Mouse (Mus musculus): Measurements from ENCODE around the gene Snap29. TPM values are rescaled to one million over a fixed set of nuclear protein-coding genes. Genes with fewer than 3 reads are reported as not detected.

Snap29 gene
- total and polyA plus RNA-seq, 3 experiments, result 6.5 to 45.7 (median 30.8) TPM

- Histone ChIP-seq H3K36me3 (replicated peaks) (peaks cover 66% of the 10 kb centered on the region), H3K4me3 (ENCODE audit: low read depth, low read length) (no peak overlapping the region), H3K27me3 (ENCODE audit: insufficient read depth, low read length) (no peaks in the 10 kb centered on the region), H3K4me1 (ENCODE audit: insufficient read depth, low read depth, low read length) (peaks cover 16% of the 10 kb centered on the region), H3K9me3 (replicated peaks) (no peaks in the 10 kb centered on the region)
- no peak for TF ChIP-seq POLR2AphosphoS5 (IDR thresholded peaks at IDR 0.05; ENCODE audit: insufficient replicate concordance, low read depth, low read length)
- no peak for TF ChIP-seq CTCF (IDR thresholded peaks at IDR 0.05; ENCODE audit: low read depth, low read length)
- no peak for TF ChIP-seq GATA2 (IDR thresholded peaks at IDR 0.05; ENCODE audit: borderline replicate concordance, low read depth, low read length)
- TF ChIP-seq TAL1 (conservative IDR thresholded peaks at IDR 0.05; ENCODE audit: low read depth, low read length), result no peak
- TF ChIP-seq GATA1 (IDR thresholded peaks at IDR 0.05; ENCODE audit: borderline replicate concordance, low read length), result no peak
- ATAC-seq (ENCODE audit: extremely low read depth, insufficient number of reproducible peaks, low FRiP score, poor library complexity, severe bottlenecking) (no peak), DNase-seq (ENCODE audit: low spot score) (no peak)
These were observed 57.4 kb downstream of the Snap29 start for GRCm38 (mm10) chr16:17463184-17463583.

GRCm38 (mm10) chr16:17466875-17467663 is 61.3 kb downstream of the Snap29 start:
- H3K27me3 ChIP-seq (ENCODE audit: insufficient read depth, low read length), result no peaks in the 10 kb centered on the region
- peaks cover 69% of the 10 kb centered on the region for H3K36me3 ChIP-seq (replicated peaks)
- no peak overlapping the region for H3K4me3 ChIP-seq (ENCODE audit: low read depth, low read length)
- H3K9me3 ChIP-seq (replicated peaks), result no peaks in the 10 kb centered on the region
- TF ChIP-seq GATA1 (IDR thresholded peaks at IDR 0.05; ENCODE audit: borderline replicate concordance, low read length), result no peak
- TF ChIP-seq CTCF (IDR thresholded peaks at IDR 0.05; ENCODE audit: low read depth, low read length), result no peak
- no peak for TF ChIP-seq GATA2 (IDR thresholded peaks at IDR 0.05; ENCODE audit: borderline replicate concordance, low read depth, low read length)
- no peak for TF ChIP-seq POLR2AphosphoS5 (IDR thresholded peaks at IDR 0.05; ENCODE audit: insufficient replicate concordance, low read depth, low read length)
- no peak for TF ChIP-seq TAL1 (conservative IDR thresholded peaks at IDR 0.05; ENCODE audit: low read depth, low read length)
- ATAC-seq (ENCODE audit: extremely low read depth, insufficient number of reproducible peaks, low FRiP score, poor library complexity, severe bottlenecking) (no peak), DNase-seq (ENCODE audit: low spot score) (no peak)
- peaks cover 3% of the 10 kb centered on the region; the same call in 1 of the 2 replicates for H3K4me1 ChIP-seq (ENCODE audit: insufficient read depth, low read depth, low read length)

GRCm38 (mm10) chr16:17472498-17472897 is 66.7 kb downstream of the Snap29 start:
- ATAC-seq (ENCODE audit: extremely low read depth, insufficient number of reproducible peaks, low FRiP score, poor library complexity, severe bottlenecking), result no peak
- Histone ChIP-seq H3K4me1 (ENCODE audit: insufficient read depth, low read depth, low read length) (peaks cover under 1% of the 10 kb centered on the region; the same call in 1 of the 2 replicates), H3K27me3 (ENCODE audit: insufficient read depth, low read length) (no peaks in the 10 kb centered on the region), H3K4me3 (ENCODE audit: low read depth, low read length) (no peak overlapping the region), H3K9me3 (replicated peaks) (no peaks in the 10 kb centered on the region), H3K36me3 (replicated peaks) (peaks cover 80% of the 10 kb centered on the region)
- no peak for DNase-seq (ENCODE audit: low spot score)
- TF ChIP-seq GATA1 (IDR thresholded peaks at IDR 0.05; ENCODE audit: borderline replicate concordance, low read length) (no peak), GATA2 (IDR thresholded peaks at IDR 0.05; ENCODE audit: borderline replicate concordance, low read depth, low read length) (no peak), CTCF (IDR thresholded peaks at IDR 0.05; ENCODE audit: low read depth, low read length) (no peak), TAL1 (conservative IDR thresholded peaks at IDR 0.05; ENCODE audit: low read depth, low read length) (no peak), POLR2AphosphoS5 (IDR thresholded peaks at IDR 0.05; ENCODE audit: insufficient replicate concordance, low read depth, low read length) (no peak)

- Histone ChIP-seq H3K4me3 (ENCODE audit: low read depth, low read length) (no peak overlapping the region), H3K27me3 (ENCODE audit: insufficient read depth, low read length) (no peaks in the 10 kb centered on the region), H3K36me3 (replicated peaks) (peaks cover 78% of the 10 kb centered on the region), H3K4me1 (ENCODE audit: insufficient read depth, low read depth, low read length) (peaks cover 14% of the 10 kb centered on the region), H3K9me3 (replicated peaks) (no peaks in the 10 kb centered on the region)
- no peak for DNase-seq (ENCODE audit: low spot score)
- TF ChIP-seq CTCF (IDR thresholded peaks at IDR 0.05; ENCODE audit: low read depth, low read length) (peak; percentile 82), TAL1 (conservative IDR thresholded peaks at IDR 0.05; ENCODE audit: low read depth, low read length) (no peak)
- ATAC-seq (ENCODE audit: extremely low read depth, insufficient number of reproducible peaks, low FRiP score, poor library complexity, severe bottlenecking), result no peak
These were observed 68.3 kb downstream of the Snap29 start for GRCm38 (mm10) chr16:17474091-17474490.

GRCm38 (mm10) chr16:17474761-17475160 is 69.0 kb downstream of the Snap29 start:
- TF ChIP-seq GATA2 (IDR thresholded peaks at IDR 0.05; ENCODE audit: borderline replicate concordance, low read depth, low read length) (no peak), GATA1 (IDR thresholded peaks at IDR 0.05; ENCODE audit: borderline replicate concordance, low read length) (no peak), TAL1 (conservative IDR thresholded peaks at IDR 0.05; ENCODE audit: low read depth, low read length) (no peak), CTCF (IDR thresholded peaks at IDR 0.05; ENCODE audit: low read depth, low read length) (no peak), POLR2AphosphoS5 (IDR thresholded peaks at IDR 0.05; ENCODE audit: insufficient replicate concordance, low read depth, low read length) (no peak)
- no peaks in the 10 kb centered on the region for H3K9me3 ChIP-seq (replicated peaks)
- peaks cover 75% of the 10 kb centered on the region for H3K36me3 ChIP-seq (replicated peaks)
- ATAC-seq (ENCODE audit: extremely low read depth, insufficient number of reproducible peaks, low FRiP score, poor library complexity, severe bottlenecking), result no peak
- no peaks in the 10 kb centered on the region for H3K27me3 ChIP-seq (ENCODE audit: insufficient read depth, low read length)
- H3K4me3 ChIP-seq (ENCODE audit: low read depth, low read length), result no peak overlapping the region
- no peak for DNase-seq (ENCODE audit: low spot score)
- H3K4me1 ChIP-seq (ENCODE audit: insufficient read depth, low read depth, low read length), result peaks cover 17% of the 10 kb centered on the region

- peaks cover 74% of the 10 kb centered on the region for H3K36me3 ChIP-seq (replicated peaks)
- no peaks in the 10 kb centered on the region for H3K9me3 ChIP-seq (replicated peaks)
- DNase-seq (ENCODE audit: low spot score) (no peak), ATAC-seq (ENCODE audit: extremely low read depth, insufficient number of reproducible peaks, low FRiP score, poor library complexity, severe bottlenecking) (no peak)
- TF ChIP-seq GATA1 (IDR thresholded peaks at IDR 0.05; ENCODE audit: borderline replicate concordance, low read length) (no peak), POLR2AphosphoS5 (IDR thresholded peaks at IDR 0.05; ENCODE audit: insufficient replicate concordance, low read depth, low read length) (no peak), TAL1 (conservative IDR thresholded peaks at IDR 0.05; ENCODE audit: low read depth, low read length) (no peak)
- no peak overlapping the region for H3K4me3 ChIP-seq (ENCODE audit: low read depth, low read length)
- H3K4me1 ChIP-seq (ENCODE audit: insufficient read depth, low read depth, low read length), result peaks cover 18% of the 10 kb centered on the region
- no peaks in the 10 kb centered on the region for H3K27me3 ChIP-seq (ENCODE audit: insufficient read depth, low read length)
These were observed 69.5 kb downstream of the Snap29 start for GRCm38 (mm10) chr16:17475326-17475725.

Data from G1E (cell line).